Mouse (Mus musculus) intestine, embryonic 16.5 days (tissue): ENCODE results near the gene Gba. TPM values are rescaled to one million over a fixed set of nuclear protein-coding genes. Genes with fewer than 3 reads are reported as not detected.

Source experiments
- ATAC-seq: fragments of 200-750 bp; cut with Nextera tagmentation; 2 replicates; pipeline ENCODE4 v1.8.0; 2017; ENCODE audit warnings: moderate TSS enrichment, moderate library complexity
- H3K27ac ChIP-seq: fragments of 300-500 bp; sonication (generic); 2 replicates; pipeline ENCODE4 v1.5.1; 2014; ENCODE audit warnings: mild to moderate bottlenecking, low read length
- H3K27me3 ChIP-seq: fragments of 300-500 bp; sonication (generic); replicated peaks from 2 replicates; pipeline ENCODE4 v1.6.1; 2014; ENCODE audit warnings: low read length, control low read depth, mixed read lengths; ENCODE audit not compliant: control insufficient read depth, insufficient read depth
- H3K36me3 ChIP-seq: fragments of 300-500 bp; sonication (generic); 2 replicates; pipeline ENCODE4 v1.6.1; 2014; ENCODE audit warnings: low read length, control low read depth; ENCODE audit not compliant: control insufficient read depth, insufficient read depth
- H3K4me1 ChIP-seq: fragments of 300-500 bp; sonication (generic); 2 replicates; pipeline ENCODE4 v1.6.1; 2014; ENCODE audit warnings: low read length, control low read depth, mixed read lengths; ENCODE audit not compliant: control insufficient read depth, insufficient read depth
- H3K4me2 ChIP-seq: fragments of 300-500 bp; sonication (generic); 2 replicates; pipeline ENCODE4 v1.6.1; 2014; ENCODE audit warnings: low read depth, low read length, control low read depth
- H3K4me3 ChIP-seq: fragments of 300-500 bp; sonication (generic); 2 replicates; pipeline ENCODE4 v1.5.1; 2014; ENCODE audit warnings: mild to moderate bottlenecking, low read length
- H3K9ac ChIP-seq: fragments of 300-500 bp; sonication (generic); 2 replicates; pipeline ENCODE4 v1.6.1; 2014; ENCODE audit warnings: low read depth, low read length
- H3K9me3 ChIP-seq: fragments of 300-500 bp; sonication (generic); 2 replicates; pipeline ENCODE4 v1.6.1; 2016; ENCODE audit warnings: low read length, control low read depth; ENCODE audit not compliant: control insufficient read depth
- WGBS: fragments of 180-500 bp; shearing (Covaris S2); extraction: QIAGEN DNeasy Blood & Tissue Kit; methylation state at CpG from one replicate; pipeline ENCODE4 v1.1.7; 2014; 5-methylcytosine and 5-hydroxymethylcytosine counted together
- polyA plus RNA-seq: library from polyadenylated mRNA; unstranded; fragments of >200 nt; fragmentation: Nextera tagmentation; extraction: Ambion mirVana; gene quantifications from 2 replicates; pipeline ENCODE4 v1.2.1, GENCODE M21; 2015

Gene Gba
- polyA plus RNA-seq, 1 experiment from 2014 or later: 73.1 TPM

DNA sequence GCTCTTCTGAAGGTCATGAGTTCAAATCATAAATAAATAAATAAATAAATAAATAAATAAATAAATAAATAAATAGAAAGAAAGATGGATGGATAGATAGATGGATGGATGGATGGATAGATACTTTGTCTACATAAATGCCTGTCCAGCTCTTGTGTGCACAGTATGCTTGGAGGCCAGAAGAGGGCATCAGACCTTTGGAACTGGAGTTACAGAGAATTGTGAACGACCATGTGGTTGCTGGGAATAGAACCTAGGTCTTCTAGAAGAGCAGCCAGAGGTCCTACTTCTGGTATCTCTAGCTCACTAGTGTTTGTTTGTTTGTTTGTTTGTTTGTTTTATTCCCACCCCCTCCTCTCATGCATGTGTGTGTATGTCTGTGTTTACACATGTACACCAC lies 9.4 kb upstream of the Gba start:
- Histone ChIP-seq H3K27ac (no peak overlapping the region), H3K9me3 (no peaks in the 10 kb centered on the region), H3K4me1 (peaks cover 7% of the 10 kb centered on the region; the same call in 1 of the 2 replicates), H3K36me3 (no peaks in the 10 kb centered on the region), H3K4me3 (no peak overlapping the region), H3K27me3 (no peaks in the 10 kb centered on the region), H3K4me2 (no peak overlapping the region), H3K9ac (no peak overlapping the region)
- ATAC-seq: no peak
- WGBS: 86% methylated on average over 1 of the region's 1 CpGs

DNA sequence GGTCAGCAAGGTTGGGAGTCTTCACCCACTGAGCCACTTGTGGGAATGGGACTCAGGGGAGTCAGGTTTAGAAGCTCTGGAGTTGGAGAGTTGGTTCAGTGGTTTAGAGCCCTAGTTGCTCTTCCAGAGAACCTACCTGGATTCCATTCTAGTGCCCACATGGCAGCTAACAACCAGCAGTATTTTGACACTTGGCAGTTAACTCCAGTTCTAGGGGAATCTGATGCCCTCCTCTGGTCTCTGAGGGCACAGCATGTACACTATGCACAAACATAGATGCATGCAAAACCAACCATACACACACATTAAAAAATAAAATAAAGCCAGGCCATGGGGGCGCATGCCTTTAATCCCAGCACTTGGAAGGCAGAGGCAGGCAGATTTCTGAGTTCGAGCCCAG lies 8.9 kb upstream of the Gba start:
- H3K4me3 ChIP-seq: no peak overlapping the region
- ATAC-seq: no peak
- 89% methylated on average over 2 of the region's 2 CpGs for WGBS
- H3K9ac ChIP-seq: no peak overlapping the region
- no peak overlapping the region for H3K27ac ChIP-seq
- no peaks in the 10 kb centered on the region for H3K36me3 ChIP-seq
- H3K27me3 ChIP-seq: no peaks in the 10 kb centered on the region
- no peaks in the 10 kb centered on the region for H3K9me3 ChIP-seq
- H3K4me2 ChIP-seq: no peak overlapping the region
- peaks cover 7% of the 10 kb centered on the region; the same call in 1 of the 2 replicates for H3K4me1 ChIP-seq

DNA sequence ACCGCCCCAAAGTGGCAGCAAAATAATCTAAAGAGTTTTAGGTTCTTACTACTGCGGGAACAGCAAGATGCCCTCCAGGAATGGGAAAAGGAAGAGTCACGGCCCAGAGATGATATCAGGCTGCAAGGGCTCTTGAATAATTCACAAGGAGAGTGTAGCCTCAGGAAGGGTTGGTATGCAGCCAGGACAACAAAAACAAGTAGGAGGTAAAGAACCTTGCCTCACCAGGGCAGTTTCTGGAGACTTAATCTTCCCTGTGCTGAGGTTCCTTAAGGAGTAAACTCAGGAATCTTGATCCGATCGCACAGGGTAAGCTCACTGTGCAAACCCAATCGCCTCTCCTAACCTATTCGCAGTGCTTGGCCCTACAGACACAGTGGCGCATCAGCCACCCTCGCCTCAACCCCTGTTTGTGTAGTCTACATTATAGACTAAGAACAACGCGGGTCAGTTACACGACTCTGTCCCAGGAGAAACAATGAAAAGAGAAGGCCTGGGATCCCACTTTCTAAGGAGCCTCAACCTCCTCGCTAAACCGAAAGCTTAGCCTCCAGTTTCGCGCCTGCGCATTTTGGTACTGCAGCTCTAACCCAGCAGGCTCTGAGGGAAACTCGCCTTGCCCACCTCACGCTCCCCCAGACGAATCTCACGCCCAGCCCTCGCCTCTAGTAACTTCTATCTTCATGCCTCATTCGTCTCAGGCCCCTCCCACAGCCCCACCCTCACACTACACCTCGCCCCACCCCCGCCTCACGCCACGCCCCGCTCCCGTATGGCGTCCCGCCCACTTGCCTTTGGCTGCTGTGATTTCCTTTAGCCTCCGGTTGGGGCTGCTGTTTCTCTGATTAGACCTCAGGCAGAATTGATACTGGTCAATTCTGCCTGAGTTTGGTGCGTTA lies 6.5 kb upstream of the Gba start:
- H3K4me1 ChIP-seq: peaks cover 7% of the 10 kb centered on the region; the same call in 1 of the 2 replicates

DNA sequence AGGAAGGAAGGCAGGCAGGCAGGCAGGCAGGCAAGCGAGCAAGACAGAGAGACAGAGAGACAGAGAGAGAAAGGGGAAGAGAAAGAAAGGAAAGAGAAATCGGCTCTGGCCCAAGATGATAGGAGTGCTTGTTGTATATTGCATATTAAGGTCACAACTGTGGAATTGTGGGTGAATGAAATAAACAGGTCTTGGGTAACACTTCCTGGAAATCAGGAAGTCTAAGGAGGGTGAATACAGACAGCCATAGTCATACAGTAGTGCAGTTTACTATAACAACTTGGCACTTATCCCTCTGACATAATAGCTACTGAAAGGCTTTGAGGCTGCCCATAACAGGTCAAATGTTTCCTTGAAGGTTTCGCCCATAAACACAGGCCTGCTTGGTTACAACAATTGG lies 2.9 kb upstream of the Gba start:
- H3K27me3 ChIP-seq: no peaks in the 10 kb centered on the region
- ATAC-seq: no peak

More for the DNA sequence above, 6.5 kb upstream of the Gba start:
- peak overlapping the region; percentile 78 for H3K9ac ChIP-seq
- H3K27me3 ChIP-seq: no peaks in the 10 kb centered on the region
- H3K36me3 ChIP-seq: no peaks in the 10 kb centered on the region
- no peaks in the 10 kb centered on the region for H3K9me3 ChIP-seq
- peak; percentile 98 for ATAC-seq
- 7% methylated on average over 33 of the region's 33 CpGs for WGBS
- peak overlapping the region; percentile 53 for H3K4me3 ChIP-seq
- H3K27ac ChIP-seq: peak overlapping the region; percentile 76
- peak overlapping the region; percentile 61 for H3K4me2 ChIP-seq

DNA sequence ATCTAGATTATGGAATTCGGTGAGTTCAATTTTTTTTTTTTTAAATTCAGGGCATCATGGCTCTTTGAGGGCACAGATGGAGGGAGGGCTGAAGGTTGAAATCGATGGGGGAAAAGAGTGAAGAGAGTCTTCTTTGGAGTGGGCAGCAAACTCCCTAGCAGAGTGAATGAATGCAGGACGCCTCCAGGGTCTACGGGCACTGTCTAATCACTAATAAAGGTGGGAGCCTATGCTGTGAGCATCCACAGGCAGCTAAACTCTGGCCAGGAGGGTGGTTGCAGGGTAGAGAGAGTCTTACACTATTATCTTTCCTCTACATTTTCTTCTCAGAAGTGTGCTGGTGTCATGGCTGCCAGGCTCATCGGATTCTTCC lies 400 bp downstream of the Gba start:
- ATAC-seq: peak; percentile 32; the same call in 1 of the 2 replicates
- H3K27ac ChIP-seq: no peak overlapping the region
- WGBS: 38% methylated on average over 5 of the region's 5 CpGs

More for the DNA sequence above, 2.9 kb upstream of the Gba start:
- no peaks in the 10 kb centered on the region for H3K9me3 ChIP-seq
- H3K4me3 ChIP-seq: no peak overlapping the region
- H3K9ac ChIP-seq: no peak overlapping the region
- WGBS: 78% methylated on average over 3 of the region's 3 CpGs
- H3K4me2 ChIP-seq: no peak overlapping the region
- H3K27ac ChIP-seq: no peak overlapping the region
- no peaks in the 10 kb centered on the region for H3K36me3 ChIP-seq
- H3K4me1 ChIP-seq: peaks cover 11% of the 10 kb centered on the region; the same call in 1 of the 2 replicates

DNA sequence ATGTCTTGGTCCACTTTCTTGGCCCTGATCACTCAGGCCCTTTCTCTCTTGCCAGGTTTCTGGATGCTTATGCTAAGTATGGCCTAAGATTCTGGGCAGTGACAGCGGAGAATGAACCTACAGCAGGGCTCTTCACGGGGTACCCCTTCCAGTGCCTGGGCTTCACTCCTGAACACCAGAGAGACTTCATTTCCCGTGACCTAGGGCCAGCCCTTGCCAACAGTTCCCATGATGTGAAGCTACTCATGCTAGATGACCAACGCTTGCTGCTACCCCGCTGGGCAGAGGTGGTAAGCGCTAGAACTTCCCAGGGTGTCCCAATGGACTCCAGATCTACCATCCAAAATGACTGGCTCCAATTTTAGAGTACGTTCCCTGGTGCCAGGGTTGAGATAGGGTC lies 3.4 kb downstream of the Gba start:
- H3K4me2 ChIP-seq: no peak overlapping the region
- no peak overlapping the region for H3K4me3 ChIP-seq
- peaks cover 4% of the 10 kb centered on the region; the same call in 1 of the 2 replicates for H3K4me1 ChIP-seq
- H3K27ac ChIP-seq: no peak overlapping the region
- WGBS: 94% methylated on average over 7 of the region's 7 CpGs
- no peak for ATAC-seq
- H3K36me3 ChIP-seq: peaks cover 18% of the 10 kb centered on the region
- no peaks in the 10 kb centered on the region for H3K9me3 ChIP-seq
- no peaks in the 10 kb centered on the region for H3K27me3 ChIP-seq
- no peak overlapping the region for H3K9ac ChIP-seq

More for the DNA sequence above, 400 bp downstream of the Gba start:
- H3K9ac ChIP-seq: peak overlapping the region; percentile 65
- no peaks in the 10 kb centered on the region for H3K27me3 ChIP-seq
- peak overlapping the region; percentile 65 for H3K4me3 ChIP-seq
- H3K4me2 ChIP-seq: peak overlapping the region; percentile 59
- H3K4me1 ChIP-seq: peaks cover 4% of the 10 kb centered on the region; the same call in 1 of the 2 replicates
- peaks cover 7% of the 10 kb centered on the region for H3K36me3 ChIP-seq
- H3K9me3 ChIP-seq: no peaks in the 10 kb centered on the region

DNA sequence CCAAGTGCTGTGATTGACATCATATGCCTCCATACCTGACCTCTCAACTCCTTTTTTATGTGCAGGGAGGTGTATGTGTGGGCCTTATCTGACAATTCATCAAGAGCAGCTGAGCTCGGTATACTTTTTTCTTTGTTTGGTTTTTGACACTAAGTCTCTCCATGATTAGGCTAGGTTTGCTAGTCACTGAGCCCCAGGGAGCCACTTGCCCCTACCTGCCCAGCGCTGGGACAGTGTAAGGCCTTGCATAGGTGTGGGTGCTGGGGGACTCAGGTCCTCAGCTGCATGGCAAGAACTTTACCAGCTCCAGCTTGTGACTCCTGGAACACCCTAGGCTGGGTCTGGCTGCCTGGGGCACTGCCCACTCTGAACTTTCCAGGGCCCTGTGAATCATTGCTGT lies 4.0 kb downstream of the Gba start:
- Histone ChIP-seq H3K9ac (no peak overlapping the region), H3K4me3 (no peak overlapping the region), H3K27ac (no peak overlapping the region), H3K4me1 (peaks cover 4% of the 10 kb centered on the region; the same call in 1 of the 2 replicates), H3K36me3 (peaks cover 18% of the 10 kb centered on the region), H3K27me3 (no peaks in the 10 kb centered on the region), H3K4me2 (no peak overlapping the region), H3K9me3 (no peaks in the 10 kb centered on the region)
- 75% methylated on average over 2 of the region's 2 CpGs for WGBS
- ATAC-seq: no peak

DNA sequence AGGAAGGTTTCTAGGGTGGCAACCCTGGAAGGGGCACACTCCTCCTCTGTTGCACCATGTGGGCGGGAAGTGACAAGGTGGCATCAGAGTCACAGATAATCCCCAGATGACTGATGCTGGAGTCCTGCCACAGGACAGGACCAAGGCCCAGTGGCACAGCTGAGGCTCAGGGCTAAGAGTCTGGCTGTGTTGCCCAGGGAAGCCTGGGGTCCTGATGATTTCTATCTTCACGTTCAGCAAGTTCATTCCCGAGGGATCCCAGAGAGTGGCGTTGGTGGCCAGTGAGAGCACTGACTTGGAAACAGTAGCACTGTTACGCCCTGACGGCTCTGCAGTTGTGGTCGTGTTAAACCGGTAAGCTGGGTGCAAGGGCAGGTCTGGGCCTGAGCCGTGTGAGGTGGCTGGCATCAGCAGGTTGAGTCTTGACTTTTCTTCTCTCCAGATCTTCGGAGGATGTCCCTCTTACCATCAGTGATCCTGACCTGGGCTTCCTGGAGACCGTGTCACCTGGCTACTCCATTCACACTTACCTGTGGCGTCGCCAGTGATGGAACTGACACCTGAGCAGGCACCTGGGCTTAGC lies 5.4 kb downstream of the Gba start:
- 88% methylated on average over 13 of the region's 13 CpGs for WGBS
- ATAC-seq: no peak
- no peak overlapping the region for H3K27ac ChIP-seq

DNA sequence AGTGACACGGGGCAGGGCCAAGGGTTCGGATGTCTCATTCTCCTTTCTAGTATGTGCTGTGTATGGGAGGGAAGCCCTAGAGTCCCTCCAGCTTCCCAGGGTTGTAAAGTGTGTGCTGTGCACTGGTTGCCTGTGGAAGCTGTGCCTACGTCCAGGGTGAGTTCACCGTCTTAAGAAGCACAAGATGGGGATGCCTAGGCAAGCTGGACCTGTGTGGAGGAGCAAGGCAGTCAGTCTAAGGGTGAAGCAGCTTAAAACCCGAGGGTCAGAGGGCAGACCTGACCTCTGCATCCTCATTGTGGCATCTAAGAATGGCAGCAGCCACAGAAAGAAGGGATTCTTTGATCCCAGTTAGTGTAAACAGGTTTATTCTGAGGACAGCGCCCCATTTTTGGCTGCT lies 6.0 kb downstream of the Gba start:
- Histone ChIP-seq H3K4me3 (no peak overlapping the region), H3K9ac (no peak overlapping the region), H3K27ac (no peak overlapping the region), H3K36me3 (peaks cover 18% of the 10 kb centered on the region), H3K9me3 (no peaks in the 10 kb centered on the region), H3K4me1 (peaks cover 3% of the 10 kb centered on the region), H3K4me2 (no peak overlapping the region), H3K27me3 (no peaks in the 10 kb centered on the region)
- ATAC-seq: no peak
- 88% methylated on average over 6 of the region's 6 CpGs for WGBS

More for the DNA sequence above, 5.4 kb downstream of the Gba start:
- Histone ChIP-seq H3K4me3 (no peak overlapping the region), H3K4me2 (no peak overlapping the region), H3K27me3 (no peaks in the 10 kb centered on the region), H3K9me3 (no peaks in the 10 kb centered on the region), H3K36me3 (peaks cover 18% of the 10 kb centered on the region), H3K4me1 (peaks cover 6% of the 10 kb centered on the region), H3K9ac (no peak overlapping the region)
